Mouse (Mus musculus): ENCODE data around the gene Nxnl1.

Gene Nxnl1

DNA sequence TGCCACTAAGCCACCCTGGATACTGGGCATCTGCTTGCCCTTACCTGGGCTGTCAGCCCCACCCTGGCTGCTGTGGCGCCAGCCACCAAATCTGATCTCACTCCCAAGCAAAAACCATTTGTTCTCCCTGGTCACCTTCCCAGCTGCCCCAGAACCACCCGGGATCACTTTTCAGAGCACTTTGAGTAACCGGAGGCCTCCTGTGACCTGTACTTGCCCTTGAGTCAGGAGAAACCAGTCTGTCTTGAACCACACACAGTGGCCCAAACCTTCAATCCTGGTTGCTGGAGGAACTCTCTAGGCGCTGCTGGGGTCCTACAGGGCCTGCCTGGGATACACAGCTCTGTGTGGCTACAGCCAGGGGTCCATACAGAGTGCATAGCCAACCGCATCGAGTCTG is 13.6 kb downstream of the Nxnl1 start:
- DNase-seq: no peak

DNA sequence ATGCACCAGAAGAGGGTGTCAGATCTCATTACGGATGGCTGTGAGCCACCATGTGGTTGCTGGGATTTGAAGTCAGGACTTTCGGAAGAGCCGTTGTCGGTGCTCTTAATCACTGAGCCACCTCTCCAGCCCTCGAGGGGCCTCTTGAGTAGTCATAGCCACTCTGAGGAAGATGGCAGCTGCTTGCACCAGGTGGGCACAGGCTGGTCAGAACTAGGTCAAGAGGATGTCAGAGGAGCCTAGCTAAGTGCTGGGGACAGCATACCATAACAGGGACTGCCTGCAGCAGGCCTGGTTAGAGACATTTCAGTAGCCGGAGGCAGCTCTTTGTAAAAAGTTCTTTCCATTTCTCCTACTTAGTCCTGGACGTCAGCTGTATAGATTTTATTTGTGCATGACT is 15.6 kb downstream of the Nxnl1 start:
- DNase-seq: no peak

DNA sequence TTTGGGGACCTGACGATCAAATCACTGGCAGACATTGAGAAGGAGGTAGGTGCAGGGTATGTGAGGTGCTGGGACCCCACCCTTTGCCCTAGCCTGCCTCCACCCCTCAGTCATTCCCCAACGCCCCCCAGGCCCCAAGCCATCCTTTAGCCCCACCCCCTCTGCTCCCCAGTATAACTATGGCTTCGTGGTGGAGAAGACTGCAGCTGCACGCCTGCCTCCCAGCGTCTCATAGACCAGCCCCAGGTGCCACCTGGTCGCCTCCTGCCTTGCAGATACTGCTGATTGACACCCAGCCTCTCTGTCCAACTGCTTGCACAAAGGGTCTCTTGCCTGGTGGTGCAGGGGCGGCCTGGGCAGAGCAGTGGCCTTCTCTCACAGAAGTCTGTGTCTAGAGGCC is 18.8 kb downstream of the Nxnl1 start:
- DNase-seq: no peak

DNA sequence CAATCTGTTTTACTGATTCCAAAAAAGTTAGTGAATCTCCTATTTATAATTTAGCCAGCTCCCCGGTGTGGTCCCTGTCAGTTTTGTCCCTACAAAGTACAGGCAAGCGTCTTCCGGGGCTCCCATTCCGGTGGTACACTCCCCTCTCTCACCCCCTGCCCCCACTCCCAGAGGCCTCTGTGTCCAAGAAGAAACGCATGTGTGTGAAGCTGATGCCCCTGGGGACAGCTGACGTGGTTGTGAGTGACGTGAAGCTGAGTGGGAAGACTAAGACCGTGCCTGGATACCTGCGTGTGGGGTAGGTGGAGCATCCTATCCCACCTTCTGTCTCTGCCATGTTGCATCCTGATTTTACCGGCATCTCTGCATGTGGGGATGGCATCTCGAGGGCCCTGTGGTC is 21.3 kb downstream of the Nxnl1 start:
- no peak for DNase-seq

DNA sequence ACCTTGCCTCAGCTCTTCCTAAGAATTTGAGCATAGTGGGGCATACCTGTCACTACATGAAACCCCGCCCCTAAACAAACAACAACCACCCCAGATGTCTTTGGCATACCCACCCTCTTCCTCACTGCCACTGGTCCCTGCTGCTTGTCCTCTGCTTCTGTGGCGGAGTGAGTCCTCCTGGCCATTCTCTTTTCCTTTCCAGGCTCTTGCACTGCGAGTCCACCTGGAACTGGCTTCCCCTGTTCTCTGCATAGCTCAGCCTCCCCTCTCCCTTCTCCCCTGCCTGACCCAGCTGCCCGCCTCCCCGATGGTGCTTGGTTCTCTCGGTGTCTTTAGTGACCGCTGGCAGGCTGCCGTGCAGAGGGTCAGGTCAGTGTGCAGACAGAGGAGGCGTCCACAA is 22.6 kb downstream of the Nxnl1 start:
- DNase-seq: no peak

DNA sequence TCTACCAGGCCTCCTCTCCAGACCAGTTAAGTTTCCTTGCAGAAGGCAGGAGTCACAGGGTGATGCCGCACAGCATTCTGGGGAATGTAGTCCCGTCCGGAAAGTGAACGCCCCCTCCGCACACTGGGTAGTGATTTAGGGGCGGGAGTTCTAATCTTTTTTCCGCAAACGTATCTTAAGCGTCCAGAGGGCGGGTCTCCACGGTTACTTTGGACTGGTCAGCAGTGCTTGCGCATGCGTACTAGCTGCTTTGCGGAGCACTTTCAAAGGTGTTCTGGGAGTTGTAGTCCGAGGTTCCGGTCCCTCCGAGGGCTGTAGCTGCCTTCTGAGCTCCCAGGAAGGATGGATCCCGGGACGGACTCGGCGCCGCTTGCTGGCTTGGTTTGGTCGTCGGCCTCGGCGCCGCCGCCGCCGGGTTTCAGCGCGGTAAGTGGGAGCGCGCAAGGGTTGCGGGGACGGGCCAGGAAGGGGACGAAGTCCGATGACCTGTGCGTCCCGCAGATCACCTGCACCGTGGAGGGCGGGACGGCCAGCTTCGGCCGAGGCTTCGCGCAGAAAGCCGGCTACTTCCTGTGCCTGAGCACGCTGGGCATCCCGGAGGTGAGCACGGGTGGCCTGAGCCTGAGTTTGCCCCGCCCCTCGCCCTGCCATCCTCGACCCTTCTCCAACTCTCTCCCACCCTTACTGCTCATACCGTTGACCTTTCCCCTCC is 23.6 kb downstream of the Nxnl1 start, which contains the start of gene Mvb12a:
TSS of gene Mvb12a (plus strand) at position 291 of the 712 bp plus-strand sequence.
- peak; percentile 99 for DNase-seq

DNA sequence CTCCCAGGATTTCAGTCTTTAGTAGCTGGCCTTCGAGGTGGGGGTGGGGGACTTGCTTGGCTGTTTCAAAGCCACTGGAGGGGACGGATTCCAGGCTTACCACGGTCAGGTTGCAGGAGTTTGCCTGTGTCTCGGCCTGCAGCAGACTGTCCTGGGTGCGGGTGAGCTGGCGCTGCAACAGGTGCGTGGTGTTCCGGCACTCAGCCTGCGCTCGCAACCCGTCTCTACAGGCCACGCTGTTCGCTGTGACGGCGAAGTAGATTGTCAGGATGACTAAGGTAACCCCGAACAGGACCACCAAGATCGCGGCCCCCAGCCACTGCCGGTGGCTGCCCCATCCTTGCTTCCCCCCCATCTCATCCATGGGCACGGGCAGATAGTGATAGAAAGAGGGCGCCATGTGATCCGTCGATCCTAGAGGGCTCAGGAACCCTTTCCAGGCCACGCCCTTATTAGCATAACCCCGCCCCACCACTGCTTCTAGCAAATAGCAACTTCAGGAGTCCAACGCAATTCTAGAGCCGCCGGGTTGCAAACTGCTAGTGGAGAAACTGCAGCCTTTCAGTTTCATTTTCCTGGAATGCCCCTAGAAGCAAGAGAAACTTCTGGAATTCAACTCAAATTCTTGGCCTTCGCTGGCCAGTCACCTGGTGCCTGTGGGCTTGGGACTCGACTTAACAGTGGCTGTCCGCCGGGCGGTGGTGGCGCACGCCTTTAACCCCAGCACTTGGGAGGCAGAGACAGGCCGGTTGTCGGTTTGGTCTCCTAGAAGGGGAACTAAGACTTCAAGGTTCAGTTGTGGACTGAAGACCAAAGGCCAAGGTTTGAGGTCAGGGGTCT is 29.2 kb downstream of the Nxnl1 start, which contains the start of gene Bst2:
TSS of gene Bst2 (minus strand) at position 429 of the 840 bp plus-strand sequence.
- peak; percentile 96 for DNase-seq

DNA sequence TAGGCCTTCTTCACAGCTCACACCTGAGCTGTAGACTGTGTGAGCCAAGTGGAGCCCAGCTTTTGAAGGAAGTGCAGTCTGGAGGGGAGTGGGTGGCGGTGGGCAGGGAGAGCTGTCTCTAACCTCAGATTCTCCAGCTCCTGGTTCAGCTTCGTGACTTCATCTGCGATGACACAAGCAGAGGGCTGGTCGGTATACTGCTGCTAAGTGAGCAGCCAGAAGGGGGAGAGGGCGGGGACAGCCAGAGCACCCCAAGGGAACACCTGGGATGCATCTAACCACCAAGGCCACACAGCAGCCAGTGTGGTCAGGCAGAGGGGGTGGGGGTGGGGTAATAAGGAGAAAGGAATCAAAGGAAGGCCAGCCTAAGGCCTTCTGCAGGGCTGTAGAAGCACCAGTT is 30.7 kb downstream of the Nxnl1 start:
- no peak for DNase-seq

DNA sequence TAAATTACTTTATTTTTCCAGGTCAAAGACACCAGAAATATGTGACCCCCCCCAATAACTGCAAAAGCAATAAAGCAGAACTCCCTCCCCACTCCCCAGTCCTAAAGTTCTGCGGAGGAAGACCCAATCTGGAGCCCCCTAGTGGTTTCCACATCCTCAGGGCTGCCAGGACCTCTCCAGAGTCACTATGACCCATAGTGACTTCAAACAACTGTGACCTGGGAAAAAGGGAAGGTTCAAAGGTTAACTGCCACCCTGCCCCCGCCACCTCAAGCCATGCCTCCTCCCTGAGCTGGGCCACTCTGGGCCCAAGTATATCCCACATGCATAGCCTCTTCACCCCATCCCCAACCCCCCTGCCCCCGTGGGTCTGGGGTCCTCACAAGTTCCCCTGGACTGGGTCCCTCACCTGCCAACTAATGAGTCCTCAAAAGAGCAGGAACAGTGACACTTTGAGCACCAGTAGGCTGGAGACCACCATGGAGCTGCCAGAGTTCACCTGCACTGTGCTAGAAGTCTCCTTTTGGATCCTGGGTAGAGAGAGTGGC is 32.1 kb downstream of the Nxnl1 start:
- DNase-seq: no peak

DNA sequence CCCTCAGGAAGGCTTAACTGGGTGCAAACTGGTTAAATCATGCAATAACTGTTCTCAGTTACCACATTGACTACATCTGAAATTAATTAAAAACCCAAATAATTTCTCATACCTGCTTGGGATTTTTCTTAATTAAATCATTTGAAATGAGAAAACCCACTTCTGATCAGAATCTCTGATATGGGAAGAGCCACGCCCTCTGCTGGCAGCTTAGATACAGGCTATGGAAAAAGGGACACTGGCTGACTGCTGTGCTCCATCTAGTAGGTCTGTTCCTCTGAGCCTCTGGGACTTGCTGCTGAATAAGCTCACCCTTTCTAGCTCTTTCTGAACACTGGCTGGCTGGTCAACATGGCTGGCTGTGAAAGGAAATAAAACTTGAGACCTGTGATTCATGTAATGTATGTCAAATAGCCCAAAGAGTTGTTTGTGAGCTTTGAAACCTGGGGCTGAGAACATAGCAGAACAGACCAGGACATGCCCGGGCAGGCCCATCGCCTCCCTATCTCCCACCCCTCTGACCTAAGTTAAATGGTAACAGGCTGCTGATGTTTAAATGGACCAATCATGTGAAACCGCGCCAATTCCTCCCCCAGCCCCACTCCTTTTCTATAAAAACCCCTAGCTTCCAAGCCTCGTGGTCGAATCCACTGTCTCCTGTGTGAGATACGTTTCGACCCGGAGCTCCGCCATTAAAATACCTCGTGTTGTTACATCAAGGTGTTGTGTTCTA is 35.5 kb downstream of the Nxnl1 start:
- DNase-seq: peak; percentile 45

DNA sequence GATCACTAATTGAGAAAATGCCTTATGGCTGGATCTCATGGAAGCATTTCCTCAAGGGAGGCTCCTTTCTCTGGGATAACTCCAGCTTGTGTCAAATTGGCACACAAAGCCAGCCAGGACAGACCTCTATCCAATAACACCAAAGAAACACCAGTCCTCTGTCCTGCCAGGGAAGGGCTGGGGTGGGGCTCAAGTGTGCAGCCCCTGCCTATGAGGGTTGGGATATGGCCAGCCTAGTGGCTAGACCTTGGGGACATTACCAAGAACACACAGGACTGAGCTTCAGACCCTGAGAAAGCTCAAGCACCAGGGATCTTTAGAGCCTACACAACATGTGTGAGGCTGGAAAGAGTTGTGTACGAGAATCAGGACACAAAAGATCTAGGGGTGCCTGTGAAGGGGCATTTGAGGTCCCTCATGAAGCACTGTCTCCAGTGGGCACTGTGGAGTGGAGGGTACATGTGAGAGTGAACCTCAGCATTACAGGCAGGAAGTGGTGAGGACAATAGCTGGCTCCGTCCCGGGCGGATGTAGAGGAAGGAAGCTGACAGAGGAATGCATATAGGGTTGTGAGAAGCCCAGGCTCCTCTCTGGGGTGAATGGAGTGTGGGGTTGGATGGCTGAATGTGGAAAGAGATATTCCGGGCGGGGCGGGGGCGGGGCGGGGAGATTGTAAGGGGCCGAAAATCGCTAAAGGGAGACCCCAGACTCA is 37.9 kb downstream of the Nxnl1 start:
- DNase-seq: peak; percentile 72

DNA sequence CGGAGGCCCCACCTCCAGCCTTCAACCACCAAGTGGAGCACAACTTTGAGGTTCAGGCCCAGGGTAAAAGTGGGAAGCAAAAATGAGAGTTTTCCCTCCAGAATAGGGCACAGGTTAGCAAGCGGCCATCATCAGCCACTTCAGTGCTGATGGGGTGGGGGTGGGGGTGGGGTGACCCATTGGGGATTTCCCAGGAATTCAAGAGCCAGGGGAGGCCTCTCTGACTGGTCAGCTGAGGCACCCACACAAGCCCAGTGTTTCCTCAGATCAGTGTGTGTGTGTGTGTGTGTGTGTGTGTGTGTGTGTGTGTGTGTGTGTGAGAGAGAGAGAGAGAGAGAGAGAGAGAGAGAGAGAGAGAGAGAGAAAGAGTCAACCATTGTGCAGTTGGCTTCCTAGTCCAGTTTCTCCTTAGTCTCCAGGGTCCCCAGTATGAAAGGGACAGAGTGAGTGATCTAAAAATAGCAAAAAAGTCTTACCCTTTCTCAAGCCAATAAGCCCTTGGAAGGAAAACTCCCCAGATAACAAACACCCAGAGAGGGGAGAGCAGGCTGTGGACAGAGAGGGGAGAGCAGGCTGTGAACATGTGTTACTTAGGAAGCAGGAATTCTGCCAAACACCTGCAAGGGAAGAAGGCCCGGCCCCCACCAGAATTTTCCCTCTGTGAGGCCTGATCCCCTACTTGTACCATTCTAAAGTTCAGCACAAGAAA is 39.1 kb downstream of the Nxnl1 start:
- DNase-seq: no peak

DNA sequence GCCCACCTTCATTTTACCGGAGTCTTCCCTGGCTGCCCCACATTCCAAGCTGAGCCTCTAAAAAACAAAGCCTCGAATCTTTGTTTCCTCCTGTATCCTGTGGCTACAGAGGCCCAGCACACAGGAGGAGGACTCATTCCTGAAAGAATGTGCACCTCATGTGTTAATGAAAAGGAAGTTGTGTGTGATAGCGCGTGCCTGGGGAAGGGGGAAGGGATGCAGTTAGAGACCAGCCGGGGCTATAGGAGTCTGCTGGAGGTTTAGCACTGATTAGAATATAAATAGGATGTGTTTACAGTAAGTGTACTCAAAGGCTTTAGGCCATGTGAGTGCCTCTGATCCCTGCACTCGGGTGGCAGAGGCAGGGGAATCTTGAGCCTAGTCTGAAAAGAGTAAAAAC is 40.1 kb downstream of the Nxnl1 start:
- no peak for DNase-seq

DNA sequence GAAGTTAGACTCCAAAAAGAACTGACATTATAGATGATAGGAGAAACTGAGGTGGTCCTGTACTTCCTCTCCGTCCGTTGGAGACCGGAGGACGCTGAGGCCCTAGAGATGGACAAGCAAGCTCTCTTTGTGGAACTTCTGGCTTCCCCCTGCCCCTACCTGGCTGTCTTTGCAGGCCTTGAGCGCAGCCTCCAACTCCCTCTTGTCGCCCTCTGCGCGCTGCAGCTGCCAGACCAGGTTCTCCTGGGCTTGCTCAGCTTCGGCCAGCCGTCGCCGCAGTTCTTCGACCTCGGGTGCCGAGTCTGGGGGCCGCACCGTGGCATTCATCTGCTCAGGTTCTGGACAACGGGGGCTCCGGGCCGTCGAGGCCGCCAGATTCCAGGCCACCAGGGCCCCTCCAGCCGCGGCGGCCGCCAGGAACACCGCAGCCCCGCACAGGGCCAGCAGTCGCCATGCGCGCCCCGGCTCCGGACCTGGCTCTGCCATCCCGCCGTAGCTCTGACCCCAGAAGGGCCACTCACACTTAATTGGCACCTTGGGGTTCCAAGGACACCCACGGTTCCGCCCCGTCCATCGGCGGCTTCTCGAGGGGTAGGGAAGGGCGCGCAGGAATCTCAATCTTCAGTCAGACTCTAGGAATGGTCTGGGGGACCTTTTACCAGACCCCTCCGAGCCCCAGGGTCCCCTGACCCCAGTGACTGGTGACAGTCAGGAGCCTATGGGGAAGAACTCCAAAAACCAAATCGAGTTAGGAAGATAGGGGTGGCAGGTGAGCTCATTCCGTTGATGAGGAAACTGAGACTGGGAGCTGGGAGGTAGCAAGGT is 41.0 kb downstream of the Nxnl1 start, which contains the start of gene Ccdc194:
TSS of gene Ccdc194 (minus strand) at position 486 of the 825 bp plus-strand sequence.
- DNase-seq: no peak

DNA sequence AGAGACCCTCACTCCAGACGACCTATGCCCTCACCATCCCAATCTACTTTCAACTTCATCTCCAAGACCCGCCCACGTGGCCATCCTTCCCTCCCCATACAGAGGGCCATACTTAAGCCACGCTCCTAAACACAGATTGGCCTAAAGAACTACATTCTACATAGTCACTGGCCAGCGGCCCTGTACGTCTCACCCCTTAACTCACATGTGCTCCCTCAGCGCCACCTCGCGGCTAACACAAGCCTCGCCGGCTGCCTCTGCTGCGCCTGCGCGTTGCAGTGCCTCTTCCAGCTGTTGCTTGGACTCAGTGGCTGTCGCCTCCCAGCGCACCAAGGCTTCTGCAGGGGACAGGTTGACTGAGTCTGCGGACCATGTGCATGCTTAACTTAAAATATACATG is 44.8 kb downstream of the Nxnl1 start:
- peak; percentile 98 for DNase-seq

DNA sequence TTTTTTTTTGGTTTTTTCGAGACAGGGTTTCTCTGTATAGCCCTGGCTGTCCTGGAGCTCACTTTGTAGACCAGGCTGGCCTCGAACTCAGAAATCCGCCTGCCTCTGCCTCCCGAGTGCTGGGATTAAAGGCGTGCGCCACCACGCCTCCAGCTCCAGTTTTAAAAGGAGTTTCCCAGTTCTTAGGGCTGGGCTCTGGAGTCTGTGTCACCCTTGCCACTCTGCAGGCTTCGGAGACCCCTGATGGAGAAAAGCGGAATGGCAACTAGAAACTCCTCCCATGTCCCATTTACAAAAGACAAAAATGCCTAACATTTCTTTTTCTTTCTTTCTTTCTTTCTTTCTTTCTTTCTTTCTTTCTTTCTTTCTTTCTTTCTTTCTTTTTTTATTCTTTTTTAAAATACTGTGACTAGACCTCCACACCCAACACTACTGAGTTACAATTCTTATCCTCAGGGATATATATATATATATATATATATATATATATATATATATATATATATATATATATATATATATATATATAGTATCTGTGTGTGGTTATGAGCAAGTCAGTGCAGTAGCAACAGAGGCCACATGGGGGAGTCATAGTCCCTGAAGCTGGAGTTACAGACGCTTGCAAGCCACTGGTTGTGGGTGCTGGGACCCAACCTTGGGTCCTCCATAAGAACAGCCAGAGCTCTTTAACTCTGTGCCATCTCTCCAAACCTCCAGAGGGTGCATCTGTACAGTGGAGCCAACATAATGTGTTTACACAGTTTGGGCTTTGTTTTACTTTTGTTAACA is 47.2 kb downstream of the Nxnl1 start:
- peak; percentile 88 for DNase-seq

DNA sequence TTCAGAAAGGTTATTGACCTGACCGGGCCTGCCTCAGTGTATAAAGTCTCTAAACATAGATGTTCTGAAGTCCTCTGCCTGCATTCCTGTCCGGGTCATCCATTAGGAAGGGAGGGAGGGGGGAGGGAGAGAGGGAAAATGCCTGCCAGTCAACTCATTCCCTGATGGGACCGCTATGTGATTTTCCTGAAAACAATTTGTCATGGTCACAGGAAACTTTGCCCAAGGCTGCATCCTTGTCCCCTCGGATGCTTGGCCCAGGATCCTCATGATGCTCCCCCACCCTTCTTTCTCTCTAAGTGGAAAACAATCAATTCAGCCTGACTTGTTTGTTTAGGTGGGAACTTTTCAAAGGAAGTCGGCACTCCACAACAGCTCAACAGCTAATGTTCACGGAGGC is 49.6 kb downstream of the Nxnl1 start:
- peak; percentile 62 for DNase-seq

DNA sequence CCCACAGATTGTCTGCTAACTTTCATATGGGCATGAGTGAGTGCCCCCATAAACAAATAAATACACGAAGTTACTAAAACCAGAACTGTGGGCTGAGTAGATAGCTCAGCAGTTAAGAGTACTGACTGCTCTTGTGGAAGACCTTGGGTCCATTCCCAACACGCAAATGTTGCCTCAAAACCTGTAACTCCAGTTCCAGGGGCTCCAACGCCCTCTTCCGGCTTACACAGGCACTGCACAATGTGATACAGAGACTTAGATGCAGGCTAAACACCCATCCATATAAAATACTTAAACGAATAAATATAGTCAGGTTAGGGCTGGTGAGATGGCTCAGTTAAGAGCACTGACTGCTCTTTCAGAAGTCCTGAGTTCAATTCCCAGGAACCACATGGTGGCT is 51.4 kb downstream of the Nxnl1 start:
- no peak for DNase-seq

DNA sequence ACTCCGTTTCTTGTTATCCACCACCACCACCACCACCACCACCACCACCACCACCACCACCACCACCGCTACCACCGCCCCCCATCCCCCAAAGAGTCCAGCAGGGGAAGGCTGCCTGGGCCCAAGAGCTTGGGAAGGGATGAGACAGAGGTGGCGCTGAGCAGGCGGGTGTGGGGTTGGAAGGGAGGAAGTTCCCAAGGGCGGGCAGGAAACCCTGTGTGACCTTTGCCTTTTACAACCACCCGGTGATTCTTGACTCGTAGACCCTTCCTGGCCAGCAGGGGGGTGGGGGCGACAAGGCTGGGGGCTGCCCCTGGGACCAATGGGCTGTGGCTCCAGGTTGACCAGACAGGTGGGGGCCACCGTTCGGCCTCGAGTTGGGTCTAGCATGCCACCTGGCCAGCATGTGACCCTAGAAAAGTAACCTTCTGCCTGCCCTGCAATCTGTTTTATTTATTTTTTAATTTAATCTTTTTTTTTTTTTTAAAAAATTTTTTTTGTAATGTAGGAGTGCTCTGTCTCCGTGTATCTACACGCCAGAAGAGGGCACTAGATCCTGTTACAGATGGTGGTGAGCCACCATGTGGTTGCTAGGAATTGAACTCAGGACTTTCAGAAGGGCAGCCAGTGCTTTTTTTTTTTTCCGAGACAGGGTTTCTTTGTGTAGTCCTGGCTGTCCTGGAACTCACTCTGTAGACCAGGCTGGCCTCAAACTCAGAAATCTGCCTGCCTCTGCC is 53.2 kb downstream of the Nxnl1 start:
- DNase-seq: peak; percentile 61
